Mouse (Mus musculus) heart, embryonic 14.5 days (tissue): ENCODE measurements around the gene Bcl9l. TPM values are rescaled to one million over a fixed set of nuclear protein-coding genes. Genes with fewer than 3 reads are reported as not detected.

ENCODE experiments used
- ATAC-seq: fragments of 200-750 bp; cut with Nextera tagmentation; 2 replicates; pipeline ENCODE4 v1.8.0; 2017; ENCODE audit warnings: low read depth, moderate TSS enrichment; ENCODE audit not compliant: insufficient number of reproducible peaks, insufficient read depth, low FRiP score
- H3K27ac ChIP-seq, 2 experiments: fragments of 200-500 bp in 1 of 2; fragments of 300-500 bp in 1 of 2; sonication (generic) in 1 of 2; replicated peaks in 1 of 2; 2 replicates each; pipeline ENCODE4 v1.5.1; 2012 to 2014; ENCODE audit warnings: low read depth in 2 of 2, low read length in 2 of 2, control low read depth in 1 of 2, mild to moderate bottlenecking in 1 of 2, mixed read lengths in 1 of 2; ENCODE audit not compliant: control insufficient read depth in 1 of 2, insufficient read depth in 1 of 2
- H3K27me3 ChIP-seq: fragments of 300-500 bp; sonication (generic); 2 replicates; pipeline ENCODE4 v1.6.1; 2014; ENCODE audit warnings: mild to moderate bottlenecking, low read length, control low read depth; ENCODE audit not compliant: control insufficient read depth, insufficient read depth
- H3K36me3 ChIP-seq: fragments of 300-500 bp; sonication (generic); 2 replicates; pipeline ENCODE4 v1.6.1; 2014; ENCODE audit warnings: mild to moderate bottlenecking, control low read depth, low read length, mixed read lengths; ENCODE audit not compliant: control insufficient read depth, insufficient read depth
- H3K4me1 ChIP-seq, 2 experiments: fragments of 200-500 bp in 1 of 2; fragments of 300-500 bp in 1 of 2; sonication (generic) in 1 of 2; 2 replicates each; pipeline ENCODE4 v1.6.1; 2012 to 2014; ENCODE audit warnings: low read length in 2 of 2, control low read depth in 1 of 2, mixed read lengths in 1 of 2; ENCODE audit not compliant: control insufficient read depth in 2 of 2, insufficient read depth in 2 of 2
- H3K4me2 ChIP-seq: fragments of 300-500 bp; sonication (generic); 2 replicates; pipeline ENCODE4 v1.6.1; 2014; ENCODE audit warnings: mild to moderate bottlenecking, low read length
- H3K4me3 ChIP-seq, 2 experiments: fragments of 200-500 bp in 1 of 2; fragments of 300-500 bp in 1 of 2; sonication (generic) in 1 of 2; 2 replicates each; pipeline ENCODE4 v1.5.1; 2012 to 2014; ENCODE audit warnings: low read length in 2 of 2, mild to moderate bottlenecking in 2 of 2, control low read depth in 1 of 2, low read depth in 1 of 2, moderate library complexity in 1 of 2; ENCODE audit not compliant: control insufficient read depth in 1 of 2, insufficient read depth in 1 of 2
- H3K9ac ChIP-seq: fragments of 300-500 bp; sonication (generic); 2 replicates; pipeline ENCODE4 v1.6.1; 2014; ENCODE audit warnings: mild to moderate bottlenecking, low read length
- H3K9me3 ChIP-seq: fragments of 300-500 bp; sonication (generic); 2 replicates; pipeline ENCODE4 v1.6.1; 2016; ENCODE audit warnings: low read length, control low read depth; ENCODE audit not compliant: control insufficient read depth
- WGBS: fragments of 180-500 bp; shearing (Covaris S2); extraction: QIAGEN DNeasy Blood & Tissue Kit; methylation state at CpG from one replicate; pipeline ENCODE4 v1.1.7; 2014; 5-methylcytosine and 5-hydroxymethylcytosine counted together
- polyA plus RNA-seq: library from polyadenylated mRNA; unstranded; fragments of >200 nt; fragmentation: Nextera tagmentation; extraction: Ambion mirVana; gene quantifications from 2 replicates; pipeline ENCODE4 v1.2.1, GENCODE M21; 2014

Gene Bcl9l
- polyA plus RNA-seq, 1 experiment from 2014 or later: 12.5 TPM

- Histone ChIP-seq H3K27ac (no peak overlapping the region), H3K4me2 (no peak overlapping the region), H3K4me3 (no peak overlapping the region), H3K9ac (no peak overlapping the region), H3K27me3 (no peaks in the 10 kb centered on the region), H3K9me3 (no peaks in the 10 kb centered on the region), H3K36me3 (no peaks in the 10 kb centered on the region), H3K4me1 (peaks cover 14 to 15% of the 10 kb centered on the region in 2 experiments)
- ATAC-seq: no peak
- 86% methylated on average over 5 of the region's 5 CpGs for WGBS
Measured at GRCm38 (mm10) chr9:44515891-44516290, 33.3 kb downstream of the Bcl9l start.

GRCm38 (mm10) chr9:44517368-44517767 lies 34.7 kb downstream of the Bcl9l start:
- Histone ChIP-seq H3K27me3 (no peaks in the 10 kb centered on the region), H3K27ac (no peak overlapping the region), H3K9me3 (no peaks in the 10 kb centered on the region), H3K9ac (no peak overlapping the region), H3K36me3 (no peaks in the 10 kb centered on the region), H3K4me2 (no peak overlapping the region), H3K4me1 (peaks cover 4% of the 10 kb centered on the region in 2 experiments; a peak in 2 of 4 replicates), H3K4me3 (no peak overlapping the region)
- WGBS: 38% methylated on average over 4 of the region's 4 CpGs
- no peak for ATAC-seq

- WGBS: 42% methylated on average over 7 of the region's 7 CpGs
- no peaks in the 10 kb centered on the region for H3K36me3 ChIP-seq
- H3K4me1 ChIP-seq: peaks cover 4% of the 10 kb centered on the region in 2 experiments; a peak in 2 of 4 replicates
- no peaks in the 10 kb centered on the region for H3K27me3 ChIP-seq
- H3K9me3 ChIP-seq: no peaks in the 10 kb centered on the region
- ATAC-seq: no peak
- H3K27ac ChIP-seq: no peak overlapping the region
- no peak overlapping the region for H3K4me3 ChIP-seq
- no peak overlapping the region for H3K9ac ChIP-seq
- no peak overlapping the region for H3K4me2 ChIP-seq
Measured at GRCm38 (mm10) chr9:44518068-44518467, 35.4 kb downstream of the Bcl9l start.

DNA sequence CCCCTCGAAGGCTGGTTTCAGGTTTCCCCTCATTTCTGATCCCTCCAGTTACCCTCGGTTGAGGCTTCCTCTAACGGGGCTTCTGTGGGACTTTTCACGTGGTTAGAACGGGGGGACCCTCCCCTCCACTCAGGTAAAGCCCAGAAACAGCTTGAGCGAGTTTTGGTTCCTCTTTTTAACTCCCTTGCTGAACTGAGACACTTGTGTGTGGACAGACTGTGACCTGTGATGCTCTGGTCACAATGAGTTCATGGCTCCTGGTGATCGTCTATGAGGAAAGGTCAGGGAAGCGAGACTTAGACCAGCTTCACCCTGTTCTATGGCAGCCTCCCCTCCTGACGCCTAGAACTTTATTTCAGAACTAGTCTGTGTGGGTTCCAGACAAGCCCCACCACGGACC lies 39.3 kb downstream of the Bcl9l start:
- Histone ChIP-seq H3K9ac (no peak overlapping the region), H3K4me2 (no peak overlapping the region), H3K27me3 (no peaks in the 10 kb centered on the region), H3K36me3 (no peaks in the 10 kb centered on the region), H3K9me3 (no peaks in the 10 kb centered on the region), H3K4me3 (no peak overlapping the region), H3K4me1 (peaks cover 4% of the 10 kb centered on the region in 2 experiments; a peak in 2 of 4 replicates), H3K27ac (no peak overlapping the region)
- WGBS: 78% methylated on average over 10 of the region's 10 CpGs
- no peak for ATAC-seq

GRCm38 (mm10) chr9:44523686-44524085 lies 41.1 kb downstream of the Bcl9l start:
- ATAC-seq: no peak
- no peak overlapping the region for H3K4me2 ChIP-seq
- no peaks in the 10 kb centered on the region for H3K27me3 ChIP-seq
- no peaks in the 10 kb centered on the region for H3K9me3 ChIP-seq
- H3K9ac ChIP-seq: no peak overlapping the region
- H3K4me3 ChIP-seq: no peak overlapping the region
- 75% methylated on average over 5 of the region's 5 CpGs for WGBS
- H3K36me3 ChIP-seq: no peaks in the 10 kb centered on the region
- no peaks in the 10 kb centered on the region for H3K4me1 ChIP-seq
- no peak overlapping the region for H3K27ac ChIP-seq

GRCm38 (mm10) chr9:44524235-44524826 lies 41.7 kb downstream of the Bcl9l start:
- no peak overlapping the region for H3K27ac ChIP-seq
- 72% methylated on average over 5 of the region's 5 CpGs for WGBS
- no peak for ATAC-seq
- no peak overlapping the region for H3K4me3 ChIP-seq
- H3K9me3 ChIP-seq: no peaks in the 10 kb centered on the region
- no peaks in the 10 kb centered on the region for H3K36me3 ChIP-seq
- H3K4me1 ChIP-seq: no peaks in the 10 kb centered on the region
- no peak overlapping the region for H3K4me2 ChIP-seq
- no peaks in the 10 kb centered on the region for H3K27me3 ChIP-seq
- no peak overlapping the region for H3K9ac ChIP-seq

DNA sequence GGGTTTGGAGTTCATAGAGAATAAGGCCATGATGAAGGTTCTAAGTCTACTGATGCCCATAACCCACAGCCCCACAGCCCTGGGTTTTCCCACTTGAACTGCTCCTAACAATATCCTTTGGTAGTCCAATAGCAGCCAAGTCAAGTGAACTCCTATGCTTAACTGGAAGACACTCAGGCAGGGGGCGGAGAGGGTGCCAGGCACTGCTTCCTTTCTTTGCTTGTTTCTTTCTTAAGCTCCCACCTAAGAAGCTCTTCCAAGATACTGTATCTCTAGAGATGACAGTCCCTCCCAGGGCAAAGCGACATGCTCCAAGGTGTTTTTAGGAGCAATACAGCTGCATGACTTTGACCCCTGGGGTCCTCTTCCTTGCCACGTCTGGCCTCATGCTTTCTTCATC lies 42.4 kb downstream of the Bcl9l start:
- Histone ChIP-seq H3K36me3 (no peaks in the 10 kb centered on the region), H3K4me2 (no peak overlapping the region), H3K9ac (no peak overlapping the region), H3K4me3 (no peak overlapping the region), H3K9me3 (no peaks in the 10 kb centered on the region), H3K27me3 (no peaks in the 10 kb centered on the region), H3K27ac (no peak overlapping the region), H3K4me1 (no peaks in the 10 kb centered on the region)
- WGBS: 64% methylated on average over 3 of the region's 3 CpGs
- no peak for ATAC-seq

DNA sequence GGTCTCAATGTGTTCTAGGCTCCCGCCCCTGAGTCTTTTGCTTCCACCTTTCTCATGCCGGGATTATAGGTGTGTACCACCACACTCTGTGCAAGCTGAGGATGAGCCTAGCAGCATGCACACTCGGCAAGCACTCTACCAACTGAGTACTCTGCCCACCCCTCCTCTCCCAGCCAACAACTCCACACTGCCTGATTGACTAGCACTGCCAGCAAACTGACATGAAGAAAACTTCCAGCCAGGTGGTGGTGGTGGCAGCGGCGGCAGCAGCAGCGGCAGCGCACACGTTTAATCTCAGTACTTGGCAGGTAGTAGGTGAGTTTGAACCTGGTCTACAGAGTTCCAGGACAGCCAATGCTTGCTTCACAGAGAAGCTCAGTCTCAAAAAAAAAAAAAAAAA lies 43.0 kb downstream of the Bcl9l start:
- no peak for ATAC-seq
- H3K27ac ChIP-seq: no peak overlapping the region
- no peak overlapping the region for H3K4me2 ChIP-seq
- H3K9ac ChIP-seq: no peak overlapping the region
- no peaks in the 10 kb centered on the region for H3K4me1 ChIP-seq
- H3K27me3 ChIP-seq: no peaks in the 10 kb centered on the region
- H3K36me3 ChIP-seq: no peaks in the 10 kb centered on the region
- no peaks in the 10 kb centered on the region for H3K9me3 ChIP-seq
- 76% methylated on average over 8 of the region's 8 CpGs for WGBS
- no peak overlapping the region for H3K4me3 ChIP-seq
